ENCODE assay signal across 11 mouse cellular contexts in the genomic region with DNA sequence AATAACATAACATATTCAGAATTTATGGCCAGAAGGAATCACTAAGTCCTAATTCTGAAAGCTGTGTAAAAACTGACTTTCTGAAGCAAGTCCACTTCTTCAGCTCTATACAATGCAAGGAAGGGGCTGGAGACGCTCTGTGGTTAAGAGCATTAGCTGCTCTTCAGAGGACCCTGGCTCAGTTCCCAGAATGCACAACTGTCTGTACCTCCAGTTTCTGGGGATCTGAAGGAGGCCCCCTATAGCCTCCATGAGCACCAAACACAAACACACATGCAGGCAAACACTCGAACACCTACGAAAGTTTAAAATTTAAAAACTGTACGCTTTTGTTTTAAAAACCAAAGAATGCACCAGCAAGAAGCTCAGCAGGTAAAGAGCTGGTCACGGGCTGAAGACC. TPM values are rescaled to one million over a fixed set of nuclear protein-coding genes. Genes with fewer than 3 reads are reported as not detected.
DNase-seq lines count a peak whose midpoint lies in the region; ATAC-seq and TF ChIP-seq lines count a peak whose summit lies in the region.
"Had no signal": no experiment of that assay in that cellular context is flagged by ENCODE, and none has a peak within 500 bp of the region (broad histone marks: within the 10 kb centered on the region; RNA-seq: fewer than 3 reads in every experiment).

No protein-coding gene starts in this region.

- peak overlapping the region; percentile 2 for H3K4me2 ChIP-seq in heart, embryonic 13.5 days
- H3K4me2 ChIP-seq in lung, embryonic 16.5 days (ENCODE audit: low read depth, low read length), result no peak overlapping the region
- peak overlapping the region; percentile 5 for H3K4me2 ChIP-seq in myocyte (ENCODE audit: low read depth)
- H3K4me2 ChIP-seq: limb, embryonic 15.5 days had no signal

- intact Hi-C loops in heart, postnatal 25 days (cut with DNase I), result no loop called here

- no peaks in the 10 kb centered on the region for H3K27me3 ChIP-seq in heart, embryonic 13.5 days (replicated peaks)
- no peaks in the 10 kb centered on the region for H3K27me3 ChIP-seq in lung, embryonic 16.5 days (ENCODE audit: control insufficient read depth, insufficient read depth, low read depth, low read length)
- no peaks in the 10 kb centered on the region for H3K27me3 ChIP-seq in myocyte (ENCODE audit: control insufficient read depth, insufficient read depth, insufficient read length)
- H3K27me3 ChIP-seq: limb, embryonic 15.5 days had no signal

- H3K4me3 ChIP-seq in heart, embryonic 13.5 days, result no peak overlapping the region
- H3K4me3 ChIP-seq in lung, embryonic 16.5 days (ENCODE audit: low read length), result no peak overlapping the region
- H3K4me3 ChIP-seq in myocyte, result no peak overlapping the region
- H3K4me3 ChIP-seq: limb, embryonic 15.5 days had no signal

- no peak for ATAC-seq in heart, embryonic 13.5 days (ENCODE audit: extremely low read depth, insufficient number of reproducible peaks, low FRiP score, low TSS enrichment)
- ATAC-seq in lung, embryonic 16.5 days (ENCODE audit: low read depth), result peak; percentile 54; the same call in 1 of the 2 replicates
- peak; percentile 38; the same call in 1 of the 2 replicates for ATAC-seq in granulocyte monocyte progenitor cell, adult 5-6 weeks (replicated peaks; ENCODE audit: poor library complexity, severe bottlenecking)
- ATAC-seq in inflammation-experienced regulatory T-cells, adult 6 months, result no peak

- WGBS in heart, embryonic 13.5 days, result 60% methylated on average over 5 of the region's 5 CpGs
- 43% methylated on average over 5 of the region's 5 CpGs for WGBS in lung, embryonic 16.5 days

- no peaks in the 10 kb centered on the region for H3K9me3 ChIP-seq in heart, embryonic 13.5 days
- no peaks in the 10 kb centered on the region for H3K9me3 ChIP-seq in lung, embryonic 16.5 days (ENCODE audit: control insufficient read depth, low read length)
- H3K9me3 ChIP-seq: limb, embryonic 15.5 days had no signal

- peaks cover 100% of the 10 kb centered on the region for H3K79me2 ChIP-seq in myocyte (ENCODE audit: control insufficient read depth, insufficient read depth)

- no peak for TF ChIP-seq POLR2A in myocyte (IDR thresholded peaks at IDR 0.05; ENCODE audit: insufficient read length, low read depth)

- DNase-seq in heart, postnatal 25 days (ENCODE audit: low spot score), result no peak
- no peak for DNase-seq in lung, adult 18-20 months
- no peak for DNase-seq in frontal cortex, adult 2 months (ENCODE audit: extremely low spot score in 1 of 2, low spot score in 1 of 2)
- DNase-seq: adrenal gland, postnatal 14 days; right cerebral cortex, postnatal 14 days had no signal

- peak overlapping the region; percentile 92 for H3K27ac ChIP-seq in heart, embryonic 13.5 days (replicated peaks)
- peak overlapping the region; percentile 81 for H3K27ac ChIP-seq in lung, embryonic 16.5 days (ENCODE audit: low read length)

- no peak overlapping the region for H3ac ChIP-seq in myocyte (ENCODE audit: control insufficient read depth, insufficient read length)

- 0 out of 2 replicates have a peak overlapping the region, but pooled peaks have one; percentile 24 for H3K9ac ChIP-seq in heart, embryonic 13.5 days
- no peak overlapping the region for H3K9ac ChIP-seq in lung, embryonic 16.5 days (ENCODE audit: low read length)
- H3K9ac ChIP-seq: limb, embryonic 15.5 days had no signal

- peaks cover 23% of the 10 kb centered on the region for H3K36me3 ChIP-seq in heart, embryonic 13.5 days
- peaks cover 10% of the 10 kb centered on the region; the same call in 1 of the 2 replicates for H3K36me3 ChIP-seq in lung, embryonic 16.5 days (ENCODE audit: control insufficient read depth, insufficient read depth, low read length)
- H3K36me3 ChIP-seq in myocyte (ENCODE audit: control insufficient read depth, insufficient read depth), result peaks cover 17% of the 10 kb centered on the region

- H3K4me1 ChIP-seq in heart, embryonic 13.5 days, result peaks cover 85% of the 10 kb centered on the region
- H3K4me1 ChIP-seq in lung, embryonic 16.5 days (replicated peaks; ENCODE audit: control insufficient read depth, insufficient read depth, low read length), result peaks cover 52% of the 10 kb centered on the region

TF ChIP-seq in myocyte, 11 proteins besides CTCF, POLR2A, EP300 and RAD21:
- TF ChIP-seq REST (IDR thresholded peaks at IDR 0.05; ENCODE audit: insufficient read depth, insufficient read length) (no peak), SRF (IDR thresholded peaks at IDR 0.05; ENCODE audit: control insufficient read depth, insufficient read length, low read depth) (no peak), MYOD1 (IDR thresholded peaks at IDR 0.05; ENCODE audit: control insufficient read depth in 1 of 3, insufficient read length in 2 of 3, low read depth in 2 of 3) (no peak), POLR2AphosphoS2 (IDR thresholded peaks at IDR 0.05; ENCODE audit: insufficient read length, low read depth) (no peak), MAX (IDR thresholded peaks at IDR 0.05; ENCODE audit: low read depth) (no peak), TCF12 (IDR thresholded peaks at IDR 0.05; ENCODE audit: insufficient read depth, poor library complexity, severe bottlenecking) (no peak), USF1 (IDR thresholded peaks at IDR 0.05; ENCODE audit: low read depth) (no peak), TCF3 (IDR thresholded peaks at IDR 0.05; ENCODE audit: insufficient read length, low read depth) (no peak), CEBPB (IDR thresholded peaks at IDR 0.05; ENCODE audit: insufficient read depth, poor library complexity, severe bottlenecking) (no peak), E2F4 (IDR thresholded peaks at IDR 0.05; ENCODE audit: insufficient read depth) (no peak), MYOG (IDR thresholded peaks at IDR 0.05; ENCODE audit: control insufficient read depth in 1 of 3, insufficient read depth in 1 of 3, insufficient read length in 2 of 3, low read depth in 2 of 3) (no peak)

RNA-seq across cellular contexts. Expression of gene Clic4, which starts 31.5 kb away (rescaled TPM):
- polyA plus RNA-seq in heart, embryonic 13.5 days (2015; fragmentation: Nextera tagmentation; extraction: Ambion mirVana), result 202 and 213 TPM in 2 replicates
- 100 to 1,000 TPM; 249 to 269 TPM for total RNA-seq in heart, postnatal 25 days (2021)
- 170 and 179 TPM in 2 replicates for polyA plus RNA-seq in lung, embryonic 16.5 days (2015; fragmentation: Nextera tagmentation; extraction: Ambion mirVana)
- total RNA-seq in granulocyte monocyte progenitor cell, adult 5-6 weeks (2014; fragmentation: Nextera tagmentation), result 22.3 and 25.8 TPM in 2 replicates
- 28.2 and 28.9 TPM in 2 replicates for total RNA-seq in granulocyte monocyte progenitor cell, adult 5-6 weeks (2017)
- polyA plus RNA-seq in myocyte (2012; fragmentation: generic; extraction: Trizol), result 250 TPM
- 67.3 and 73.5 TPM in 2 replicates for polyA plus RNA-seq in frontal cortex, adult 2 months (2012; rRNA removed)
- 1 to 10 TPM; 3.9 to 7.5 (median 6.4) TPM for polyA plus RNA-seq in inflammation-experienced regulatory T-cells, adult 6 months (2017; shearing (Covaris generic))

Comparison
In these comparisons a context has a peak if more than half of its experiments do, and no peak if none do; other contexts are left out.
1. ATAC-seq: peak in lung, embryonic 16.5 days (single experiment) and granulocyte monocyte progenitor cell, adult 5-6 weeks (single experiment); none in heart, embryonic 13.5 days (single experiment) and inflammation-experienced regulatory T-cells, adult 6 months (single experiment).